Mouse (Mus musculus) layer of hippocampus, adult 9-11 months (tissue): ENCODE data around the gene Esrrg.

Experiments
- DNase-seq: peaks from one replicate; pipeline ENCODE4 v3.0.0; 2022

Gene Esrrg

GRCm38 (mm10) chr1:188101832-188102231, 493.2 kb downstream of the Esrrg start:
- no peak for DNase-seq

- no peak for DNase-seq
These were observed 494.6 kb downstream of the Esrrg start for GRCm38 (mm10) chr1:188103179-188103578.

GRCm38 (mm10) chr1:188105516-188105915, 496.9 kb downstream of the Esrrg start:
- no peak for DNase-seq

GRCm38 (mm10) chr1:188107946-188108345, 499.4 kb downstream of the Esrrg start:
- DNase-seq: no peak

GRCm38 (mm10) chr1:188111552-188111951, 503.0 kb downstream of the Esrrg start:
- no peak for DNase-seq

- no peak for DNase-seq
These were observed 504.6 kb downstream of the Esrrg start for GRCm38 (mm10) chr1:188113240-188113639.

GRCm38 (mm10) chr1:188118125-188118524, 509.5 kb downstream of the Esrrg start:
- peak; percentile 47 for DNase-seq

GRCm38 (mm10) chr1:188119806-188120205, 511.2 kb downstream of the Esrrg start:
- DNase-seq: no peak

GRCm38 (mm10) chr1:188125521-188126021, 517.0 kb downstream of the Esrrg start:
- DNase-seq: no peak

GRCm38 (mm10) chr1:188136126-188136525, 527.5 kb downstream of the Esrrg start:
- DNase-seq: no peak

- no peak for DNase-seq
These were observed 530.9 kb downstream of the Esrrg start for GRCm38 (mm10) chr1:188139473-188139872.

- DNase-seq: no peak
These were observed 531.6 kb downstream of the Esrrg start for GRCm38 (mm10) chr1:188140221-188140620.

GRCm38 (mm10) chr1:188147381-188148156, 539.0 kb downstream of the Esrrg start:
- no peak for DNase-seq

GRCm38 (mm10) chr1:188151066-188151465, 542.5 kb downstream of the Esrrg start:
- no peak for DNase-seq

- no peak for DNase-seq
These were observed 543.4 kb downstream of the Esrrg start for GRCm38 (mm10) chr1:188152011-188152410.

GRCm38 (mm10) chr1:188153665-188154064, 545.1 kb downstream of the Esrrg start:
- no peak for DNase-seq

GRCm38 (mm10) chr1:188154466-188155110, 546.0 kb downstream of the Esrrg start:
- DNase-seq: no peak

- DNase-seq: no peak
These were observed 546.7 kb downstream of the Esrrg start for GRCm38 (mm10) chr1:188155135-188155779.

- DNase-seq: no peak
These were observed 547.9 kb downstream of the Esrrg start for GRCm38 (mm10) chr1:188156520-188156919.

- DNase-seq: no peak
These were observed 548.8 kb downstream of the Esrrg start for GRCm38 (mm10) chr1:188157237-188157955.

GRCm38 (mm10) chr1:188158675-188159074, 550.1 kb downstream of the Esrrg start:
- no peak for DNase-seq

GRCm38 (mm10) chr1:188159108-188159507, 550.5 kb downstream of the Esrrg start:
- DNase-seq: no peak

- DNase-seq: no peak
These were observed 554.5 kb downstream of the Esrrg start for GRCm38 (mm10) chr1:188163058-188163457.
